Mouse (Mus musculus): ENCODE measurements around the gene Cracr2a. TPM values are rescaled to one million over a fixed set of nuclear protein-coding genes. Genes with fewer than 3 reads are reported as not detected.

Cracr2a gene
- total and polyA plus RNA-seq, 3 experiments, result 0.05 TPM; not detected in 2

- H3K36me3 ChIP-seq (replicated peaks), result no peaks in the 10 kb centered on the region
- no peaks in the 10 kb centered on the region for H3K4me1 ChIP-seq (ENCODE audit: insufficient read depth, low read depth, low read length)
- H3K9me3 ChIP-seq (replicated peaks), result peaks cover 86% of the 10 kb centered on the region
- H3K27me3 ChIP-seq (ENCODE audit: insufficient read depth, low read length), result no peaks in the 10 kb centered on the region
- no peak overlapping the region for H3K4me3 ChIP-seq (ENCODE audit: low read depth, low read length)
- DNase-seq (ENCODE audit: low spot score) (no peak), ATAC-seq (ENCODE audit: extremely low read depth, insufficient number of reproducible peaks, low FRiP score, poor library complexity, severe bottlenecking) (no peak)
- TF ChIP-seq TAL1 (conservative IDR thresholded peaks at IDR 0.05; ENCODE audit: low read depth, low read length) (no peak), CTCF (IDR thresholded peaks at IDR 0.05; ENCODE audit: low read depth, low read length) (no peak), GATA1 (IDR thresholded peaks at IDR 0.05; ENCODE audit: borderline replicate concordance, low read length) (no peak), GATA2 (IDR thresholded peaks at IDR 0.05; ENCODE audit: borderline replicate concordance, low read depth, low read length) (no peak), POLR2AphosphoS5 (IDR thresholded peaks at IDR 0.05; ENCODE audit: insufficient replicate concordance, low read depth, low read length) (no peak)
Observed at GRCm38 (mm10) chr6:127684981-127685380, 123.8 kb downstream of the Cracr2a start.

- H3K27me3 ChIP-seq (ENCODE audit: insufficient read depth, low read length), result no peaks in the 10 kb centered on the region
- H3K9me3 ChIP-seq (replicated peaks), result peaks cover 89% of the 10 kb centered on the region
- no peaks in the 10 kb centered on the region for H3K36me3 ChIP-seq (replicated peaks)
- TF ChIP-seq GATA2 (IDR thresholded peaks at IDR 0.05; ENCODE audit: borderline replicate concordance, low read depth, low read length) (no peak), POLR2AphosphoS5 (IDR thresholded peaks at IDR 0.05; ENCODE audit: insufficient replicate concordance, low read depth, low read length) (no peak), TAL1 (conservative IDR thresholded peaks at IDR 0.05; ENCODE audit: low read depth, low read length) (no peak), GATA1 (IDR thresholded peaks at IDR 0.05; ENCODE audit: borderline replicate concordance, low read length) (no peak), CTCF (IDR thresholded peaks at IDR 0.05; ENCODE audit: low read depth, low read length) (no peak)
- no peak for DNase-seq (ENCODE audit: low spot score)
- no peaks in the 10 kb centered on the region for H3K4me1 ChIP-seq (ENCODE audit: insufficient read depth, low read depth, low read length)
- no peak for ATAC-seq (ENCODE audit: extremely low read depth, insufficient number of reproducible peaks, low FRiP score, poor library complexity, severe bottlenecking)
- H3K4me3 ChIP-seq (ENCODE audit: low read depth, low read length), result no peak overlapping the region
Observed at GRCm38 (mm10) chr6:127687181-127687860, 126.2 kb downstream of the Cracr2a start.

GRCm38 (mm10) chr6:127692298-127692697 lies 131.2 kb downstream of the Cracr2a start:
- DNase-seq (ENCODE audit: low spot score) (no peak), ATAC-seq (ENCODE audit: extremely low read depth, insufficient number of reproducible peaks, low FRiP score, poor library complexity, severe bottlenecking) (no peak)
- Histone ChIP-seq H3K9me3 (replicated peaks) (peaks cover 87% of the 10 kb centered on the region), H3K4me3 (ENCODE audit: low read depth, low read length) (peak overlapping the region; percentile 40; the same call in 1 of the 2 replicates), H3K27me3 (ENCODE audit: insufficient read depth, low read length) (no peaks in the 10 kb centered on the region), H3K4me1 (ENCODE audit: insufficient read depth, low read depth, low read length) (no peaks in the 10 kb centered on the region), H3K36me3 (replicated peaks) (no peaks in the 10 kb centered on the region)
- no peak for TF ChIP-seq CTCF (IDR thresholded peaks at IDR 0.05; ENCODE audit: low read depth, low read length)
- TF ChIP-seq TAL1 (conservative IDR thresholded peaks at IDR 0.05; ENCODE audit: low read depth, low read length), result no peak
- no peak for TF ChIP-seq POLR2AphosphoS5 (IDR thresholded peaks at IDR 0.05; ENCODE audit: insufficient replicate concordance, low read depth, low read length)
- no peak for TF ChIP-seq GATA1 (IDR thresholded peaks at IDR 0.05; ENCODE audit: borderline replicate concordance, low read length)
- TF ChIP-seq GATA2 (IDR thresholded peaks at IDR 0.05; ENCODE audit: borderline replicate concordance, low read depth, low read length), result no peak

GRCm38 (mm10) chr6:127693681-127694080 lies 132.5 kb downstream of the Cracr2a start:
- ATAC-seq (ENCODE audit: extremely low read depth, insufficient number of reproducible peaks, low FRiP score, poor library complexity, severe bottlenecking) (no peak), DNase-seq (ENCODE audit: low spot score) (no peak)
- Histone ChIP-seq H3K36me3 (replicated peaks) (no peaks in the 10 kb centered on the region), H3K4me3 (ENCODE audit: low read depth, low read length) (no peak overlapping the region), H3K27me3 (ENCODE audit: insufficient read depth, low read length) (no peaks in the 10 kb centered on the region), H3K4me1 (ENCODE audit: insufficient read depth, low read depth, low read length) (no peaks in the 10 kb centered on the region), H3K9me3 (replicated peaks) (peaks cover 90% of the 10 kb centered on the region)
- TF ChIP-seq TAL1 (conservative IDR thresholded peaks at IDR 0.05; ENCODE audit: low read depth, low read length) (no peak), CTCF (IDR thresholded peaks at IDR 0.05; ENCODE audit: low read depth, low read length) (no peak), GATA2 (IDR thresholded peaks at IDR 0.05; ENCODE audit: borderline replicate concordance, low read depth, low read length) (no peak), POLR2AphosphoS5 (IDR thresholded peaks at IDR 0.05; ENCODE audit: insufficient replicate concordance, low read depth, low read length) (no peak), GATA1 (IDR thresholded peaks at IDR 0.05; ENCODE audit: borderline replicate concordance, low read length) (no peak)

GRCm38 (mm10) chr6:127701036-127701783 lies 140.1 kb downstream of the Cracr2a start:
- no peak for TF ChIP-seq GATA1 (IDR thresholded peaks at IDR 0.05; ENCODE audit: borderline replicate concordance, low read length)
- no peak for DNase-seq (ENCODE audit: low spot score)
- no peak for ATAC-seq (ENCODE audit: extremely low read depth, insufficient number of reproducible peaks, low FRiP score, poor library complexity, severe bottlenecking)

GRCm38 (mm10) chr6:127708218-127708628 lies 147.1 kb downstream of the Cracr2a start:
- TF ChIP-seq GATA2 (IDR thresholded peaks at IDR 0.05; ENCODE audit: borderline replicate concordance, low read depth, low read length) (no peak), TAL1 (conservative IDR thresholded peaks at IDR 0.05; ENCODE audit: low read depth, low read length) (no peak), GATA1 (IDR thresholded peaks at IDR 0.05; ENCODE audit: borderline replicate concordance, low read length) (no peak), POLR2AphosphoS5 (IDR thresholded peaks at IDR 0.05; ENCODE audit: insufficient replicate concordance, low read depth, low read length) (no peak), CTCF (IDR thresholded peaks at IDR 0.05; ENCODE audit: low read depth, low read length) (no peak)
- H3K4me1 ChIP-seq (ENCODE audit: insufficient read depth, low read depth, low read length), result no peaks in the 10 kb centered on the region
- no peak overlapping the region for H3K4me3 ChIP-seq (ENCODE audit: low read depth, low read length)
- no peak for DNase-seq (ENCODE audit: low spot score)
- ATAC-seq (ENCODE audit: extremely low read depth, insufficient number of reproducible peaks, low FRiP score, poor library complexity, severe bottlenecking), result no peak
- peaks cover 58% of the 10 kb centered on the region for H3K9me3 ChIP-seq (replicated peaks)
- H3K36me3 ChIP-seq (replicated peaks), result no peaks in the 10 kb centered on the region
- H3K27me3 ChIP-seq (ENCODE audit: insufficient read depth, low read length), result no peaks in the 10 kb centered on the region

More at GRCm38 (mm10) chr6:127701036-127701783, 140.1 kb downstream of the Cracr2a start:
- Histone ChIP-seq H3K4me1 (ENCODE audit: insufficient read depth, low read depth, low read length) (no peaks in the 10 kb centered on the region), H3K36me3 (replicated peaks) (no peaks in the 10 kb centered on the region), H3K27me3 (ENCODE audit: insufficient read depth, low read length) (no peaks in the 10 kb centered on the region), H3K9me3 (replicated peaks) (peaks cover 83% of the 10 kb centered on the region), H3K4me3 (ENCODE audit: low read depth, low read length) (no peak overlapping the region)

All from G1E (cell line).